16 mouse cellular contexts compared by ENCODE assay signal in the genomic region with DNA sequence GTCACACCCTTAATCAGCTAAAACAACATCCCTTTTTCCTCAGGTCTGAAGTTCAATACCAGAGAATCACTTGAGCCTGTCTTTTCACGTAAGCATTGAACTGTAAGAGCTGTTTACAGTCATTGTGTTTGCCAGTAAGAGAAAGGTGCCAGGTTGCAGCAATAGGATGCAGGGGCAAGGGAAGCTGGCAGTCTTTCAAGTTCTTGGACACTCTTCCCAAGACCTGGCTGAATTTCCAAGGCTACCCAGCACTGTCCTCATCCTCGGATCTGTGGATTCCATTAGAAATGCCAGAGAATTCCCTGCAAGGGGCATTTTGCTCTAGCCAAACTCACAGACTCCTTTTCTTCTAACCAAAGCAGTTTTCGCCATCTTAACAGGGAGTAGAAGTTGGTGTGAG.
"Had no signal": no experiment of that assay in that cellular context is flagged by ENCODE, and none has a peak within 500 bp of the region (broad histone marks: within the 10 kb centered on the region; RNA-seq: fewer than 3 reads in every experiment).

No protein-coding gene starts in this region.

- ATAC-seq: forebrain, embryonic 13.5 days; forebrain, embryonic 14.5 days; forebrain, embryonic 15.5 days; forebrain, embryonic 16.5 days; forebrain, postnatal 0 days had no signal

- DNase-seq: cerebellum, adult 8-10 months; cerebellum, adult 9-10 months; cerebellum, postnatal 36 days; embryo, embryonic 11 days; forebrain, postnatal 0 days; gastrocnemius, adult 2 months; gastrocnemius, postnatal 10 days; gastrocnemius, postnatal 14 days; gastrocnemius, postnatal 25 days; gastrocnemius, postnatal 36 days; heart, adult 18-20 months; heart, adult 2 months had no signal
